Mouse (Mus musculus) heart, embryonic 16.5 days (tissue): ENCODE results near the gene Stpg2. TPM values are rescaled to one million over a fixed set of nuclear protein-coding genes. Genes with fewer than 3 reads are reported as not detected.

ENCODE experiments used
- ATAC-seq: fragments of 200-750 bp; cut with Nextera tagmentation; replicated peaks from 2 replicates; pipeline ENCODE4 v1.8.0; 2017; ENCODE audit warnings: moderate number of reproducible peaks; ENCODE audit not compliant: insufficient read depth, low FRiP score; ENCODE audit errors: extremely low read depth
- H3K27ac ChIP-seq: fragments of 300-500 bp; sonication (generic); 2 replicates; pipeline ENCODE4 v1.5.1; 2014; ENCODE audit warnings: mild to moderate bottlenecking, low read length, control low read depth, moderate library complexity
- H3K27me3 ChIP-seq: fragments of 300-500 bp; sonication (generic); 2 replicates; pipeline ENCODE4 v1.6.1; 2014; ENCODE audit warnings: low read length, mixed read lengths; ENCODE audit not compliant: control insufficient read depth, insufficient read depth
- H3K36me3 ChIP-seq: fragments of 300-500 bp; sonication (generic); 2 replicates; pipeline ENCODE4 v1.6.1; 2014; ENCODE audit not compliant: control insufficient read depth, insufficient read depth
- H3K4me1 ChIP-seq: fragments of 300-500 bp; sonication (generic); 2 replicates; pipeline ENCODE4 v1.6.1; 2014; ENCODE audit warnings: low read length, mixed read lengths; ENCODE audit not compliant: control insufficient read depth, insufficient read depth
- H3K4me2 ChIP-seq: fragments of 300-500 bp; sonication (generic); 2 replicates; pipeline ENCODE4 v1.6.1; 2014; ENCODE audit warnings: low read depth, mild to moderate bottlenecking, control low read depth, low read length
- H3K4me3 ChIP-seq: fragments of 300-500 bp; sonication (generic); 2 replicates; pipeline ENCODE4 v1.5.1; 2014; ENCODE audit warnings: mild to moderate bottlenecking, control low read depth, low read length
- H3K9ac ChIP-seq: fragments of 300-500 bp; sonication (generic); 2 replicates; pipeline ENCODE4 v1.6.1; 2014; ENCODE audit warnings: low read length, control low read depth
- H3K9me3 ChIP-seq: fragments of 300-500 bp; sonication (generic); replicated peaks from 2 replicates; pipeline ENCODE4 v1.6.1; 2016; ENCODE audit warnings: low read length; ENCODE audit not compliant: control insufficient read depth
- WGBS: fragments of 180-500 bp; shearing (Covaris S2); extraction: QIAGEN DNeasy Blood & Tissue Kit; methylation state at CpG from one replicate; pipeline ENCODE4 v1.1.7; 2014; 5-methylcytosine and 5-hydroxymethylcytosine counted together
- polyA plus RNA-seq: library from polyadenylated mRNA; unstranded; fragments of >200 nt; fragmentation: Nextera tagmentation; extraction: Ambion mirVana; gene quantifications from 2 replicates; pipeline ENCODE4 v1.2.1, GENCODE M21; 2015

Stpg2 gene
- polyA plus RNA-seq, 1 experiment from 2014 or later = 0.09 TPM

DNA sequence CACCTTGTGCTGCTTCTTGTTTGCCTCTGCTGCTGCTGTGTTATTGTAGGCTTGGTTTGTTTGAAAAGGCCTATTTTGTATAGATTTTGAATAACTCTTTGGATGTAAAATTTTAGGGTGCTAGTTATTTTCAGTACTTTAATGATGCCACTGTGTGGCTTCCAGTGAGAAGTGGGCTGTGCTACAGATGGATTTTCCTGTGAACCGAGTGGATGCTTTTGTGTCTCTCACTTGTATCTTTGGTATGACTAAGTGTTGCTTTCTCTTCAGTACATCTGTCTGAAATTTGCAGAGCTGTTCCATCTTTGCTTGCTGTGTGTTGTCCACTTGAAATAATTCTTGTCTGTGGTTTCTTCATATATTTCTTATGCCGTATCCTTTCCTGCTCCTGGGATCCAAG is 106.2 kb downstream of the Stpg2 start:
- 93% methylated on average over 2 of the region's 2 CpGs for WGBS
- ATAC-seq = no peak
- Histone ChIP-seq H3K27ac (no peak overlapping the region), H3K4me3 (no peak overlapping the region), H3K4me2 (no peak overlapping the region), H3K9ac (no peak overlapping the region), H3K27me3 (no peaks in the 10 kb centered on the region), H3K36me3 (no peaks in the 10 kb centered on the region), H3K4me1 (no peaks in the 10 kb centered on the region), H3K9me3 (no peaks in the 10 kb centered on the region)

DNA sequence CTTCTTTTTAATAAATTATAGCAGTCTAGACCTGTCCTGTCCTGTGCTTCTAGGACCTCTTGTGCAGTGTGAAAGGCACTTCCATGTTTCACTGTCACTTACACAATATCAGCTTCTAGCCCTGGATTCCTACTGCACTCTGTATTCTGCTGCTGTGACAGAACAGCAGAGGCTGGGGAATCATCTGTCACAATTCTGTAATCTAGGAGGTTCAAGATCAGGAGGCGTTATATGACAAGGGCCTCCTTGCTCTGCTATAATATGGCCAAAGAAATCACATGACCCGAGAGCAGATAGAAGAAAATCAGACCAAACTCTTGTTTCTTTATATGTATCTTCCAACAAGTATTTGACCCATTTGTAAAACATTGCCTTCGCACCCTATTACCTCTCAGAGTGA is 175.0 kb downstream of the Stpg2 start:
- H3K27ac ChIP-seq = no peak overlapping the region
- no peak for ATAC-seq
- no peaks in the 10 kb centered on the region for H3K36me3 ChIP-seq
- H3K27me3 ChIP-seq = no peaks in the 10 kb centered on the region
- no peak overlapping the region for H3K9ac ChIP-seq
- no peak overlapping the region for H3K4me3 ChIP-seq
- no peak overlapping the region for H3K4me2 ChIP-seq
- H3K4me1 ChIP-seq = no peaks in the 10 kb centered on the region
- WGBS = 69% methylated on average over 3 of the region's 3 CpGs
- no peaks in the 10 kb centered on the region for H3K9me3 ChIP-seq

- WGBS = 64% methylated on average over 9 of the region's 9 CpGs
- Histone ChIP-seq H3K4me1 (no peaks in the 10 kb centered on the region), H3K4me2 (no peak overlapping the region), H3K36me3 (no peaks in the 10 kb centered on the region), H3K4me3 (no peak overlapping the region), H3K9ac (no peak overlapping the region), H3K27me3 (no peaks in the 10 kb centered on the region), H3K27ac (no peak overlapping the region), H3K9me3 (0 out of 2 replicates have a peak, but pooled peaks cover 3% of the 10 kb centered on the region)
- ATAC-seq = no peak
Observed at GRCm38 (mm10) chr3:139397077-139397865, 191.8 kb downstream of the Stpg2 start.

DNA sequence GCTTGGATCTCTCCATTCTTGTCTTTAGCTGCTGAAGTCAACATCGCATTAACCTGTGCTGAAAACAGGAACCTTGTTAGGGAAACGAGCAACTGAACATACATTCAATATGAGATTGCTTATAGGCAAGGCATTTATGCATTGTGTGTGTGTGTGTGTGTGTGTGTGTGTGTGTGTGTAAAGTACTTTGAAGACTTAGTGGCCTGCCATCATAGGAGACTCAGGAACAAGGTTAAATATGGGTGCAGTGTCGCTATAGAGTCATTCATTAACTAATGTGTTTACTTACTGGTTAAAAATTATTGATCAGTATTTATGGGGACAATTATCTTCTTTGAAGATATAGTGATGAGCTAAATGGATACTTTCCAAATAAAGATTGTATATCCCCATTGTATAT is 199.2 kb downstream of the Stpg2 start:
- no peak for ATAC-seq

DNA sequence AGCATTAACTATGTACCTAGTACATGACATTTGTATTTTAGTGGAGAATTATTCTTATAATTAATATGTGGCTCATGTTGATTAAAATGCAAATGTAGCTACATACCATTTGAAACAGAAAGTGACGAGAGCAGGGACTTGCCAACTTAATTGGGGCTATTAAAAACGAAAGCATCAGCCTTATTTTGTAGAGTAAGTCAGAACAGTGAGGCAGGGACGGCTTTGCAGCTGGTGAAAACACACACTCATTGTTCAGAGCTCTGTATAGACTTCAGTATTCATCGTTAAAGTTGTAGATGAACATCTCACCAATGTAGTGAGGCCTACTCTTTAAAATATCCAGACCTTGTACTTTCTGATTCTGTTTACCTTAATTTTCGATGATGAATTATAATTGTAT is 213.6 kb downstream of the Stpg2 start:
- H3K27me3 ChIP-seq = no peaks in the 10 kb centered on the region
- H3K27ac ChIP-seq = no peak overlapping the region
- H3K9ac ChIP-seq = no peak overlapping the region
- H3K4me1 ChIP-seq = no peaks in the 10 kb centered on the region
- no peaks in the 10 kb centered on the region for H3K9me3 ChIP-seq
- no peak for ATAC-seq
- no peak overlapping the region for H3K4me3 ChIP-seq
- no peaks in the 10 kb centered on the region for H3K36me3 ChIP-seq
- 75% methylated on average over 5 of the region's 5 CpGs for WGBS
- no peak overlapping the region for H3K4me2 ChIP-seq

More for the DNA sequence above, 199.2 kb downstream of the Stpg2 start:
- Histone ChIP-seq H3K4me1 (no peaks in the 10 kb centered on the region), H3K9me3 (no peaks in the 10 kb centered on the region), H3K9ac (no peak overlapping the region), H3K4me2 (no peak overlapping the region), H3K27me3 (no peaks in the 10 kb centered on the region), H3K36me3 (no peaks in the 10 kb centered on the region), H3K4me3 (no peak overlapping the region), H3K27ac (no peak overlapping the region)
- 87% methylated on average over 3 of the region's 3 CpGs for WGBS

DNA sequence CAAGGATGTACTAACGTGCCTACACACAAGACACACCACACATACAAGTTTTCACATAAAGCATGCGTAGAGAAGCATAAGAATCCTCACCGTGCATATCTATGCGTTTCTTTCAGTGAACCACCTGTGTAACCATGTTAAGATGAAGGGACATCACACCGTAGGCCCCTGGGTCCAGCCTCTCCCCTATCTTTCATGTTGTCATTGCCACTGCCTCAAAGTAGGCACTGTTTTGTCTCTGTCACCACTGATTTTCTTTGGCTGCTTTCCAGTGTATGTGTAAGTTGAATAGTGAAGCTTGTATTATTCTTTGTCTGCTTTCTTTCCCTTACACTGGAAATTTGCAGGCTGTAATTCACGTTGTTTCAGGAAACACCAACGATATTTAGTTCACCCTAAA is 236.7 kb downstream of the Stpg2 start:
- Histone ChIP-seq H3K36me3 (no peaks in the 10 kb centered on the region), H3K27ac (peak overlapping the region; percentile 39; the same call in 1 of the 2 replicates), H3K4me2 (no peak overlapping the region), H3K9ac (no peak overlapping the region), H3K27me3 (no peaks in the 10 kb centered on the region), H3K4me1 (0 out of 2 replicates have a peak, but pooled peaks cover 3% of the 10 kb centered on the region), H3K4me3 (no peak overlapping the region), H3K9me3 (no peaks in the 10 kb centered on the region)
- WGBS = 24% methylated on average over 7 of the region's 7 CpGs
- ATAC-seq = peak; percentile 67; the same call in 1 of the 2 replicates

DNA sequence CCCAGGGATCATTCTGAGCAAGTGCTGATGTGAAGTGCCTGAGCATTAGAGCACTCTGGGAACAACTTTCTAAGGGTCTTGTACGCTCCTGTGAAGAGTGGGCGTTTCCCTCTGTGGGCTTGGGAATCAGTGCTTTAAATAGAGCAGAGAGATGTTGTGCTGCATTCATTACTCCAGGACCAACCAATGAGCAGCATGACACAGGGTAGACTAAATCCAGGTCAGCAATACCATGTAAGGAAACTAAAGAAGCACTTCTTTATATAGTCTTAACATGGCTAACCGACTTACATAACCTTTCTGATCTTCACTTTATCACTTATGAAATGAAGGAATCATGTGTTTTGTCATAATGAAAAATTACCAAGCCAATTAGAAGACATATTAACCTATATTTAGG is 290.4 kb downstream of the Stpg2 start:
- H3K27ac ChIP-seq = no peak overlapping the region
- no peaks in the 10 kb centered on the region for H3K27me3 ChIP-seq
- H3K4me1 ChIP-seq = no peaks in the 10 kb centered on the region
- ATAC-seq = no peak; the same call in 1 of the 2 replicates
- H3K9ac ChIP-seq = no peak overlapping the region
- H3K36me3 ChIP-seq = no peaks in the 10 kb centered on the region
- WGBS = 38% methylated on average over 3 of the region's 3 CpGs
- no peaks in the 10 kb centered on the region for H3K9me3 ChIP-seq
- no peak overlapping the region for H3K4me2 ChIP-seq
- no peak overlapping the region for H3K4me3 ChIP-seq

DNA sequence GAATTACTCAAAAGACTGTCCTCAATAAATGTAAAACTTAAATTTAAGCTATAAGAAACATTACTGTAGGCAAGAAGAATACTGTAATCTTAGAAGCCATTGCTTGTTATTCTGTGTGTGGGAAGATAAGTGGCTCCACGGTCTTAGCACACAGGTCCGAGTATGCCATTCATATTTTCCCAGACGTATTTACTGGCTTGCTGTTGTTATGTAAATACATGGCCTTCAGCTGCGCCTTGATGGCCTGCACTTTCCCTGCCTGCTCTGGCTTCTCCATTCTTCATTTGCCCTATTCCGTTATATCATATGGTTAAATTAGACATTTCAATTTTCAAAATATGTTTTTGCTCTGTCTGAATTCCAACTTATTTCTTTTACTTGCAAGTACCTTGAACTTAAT is 296.7 kb downstream of the Stpg2 start:
- H3K4me3 ChIP-seq = no peak overlapping the region
- no peaks in the 10 kb centered on the region for H3K36me3 ChIP-seq
- H3K27ac ChIP-seq = no peak overlapping the region
- no peak overlapping the region for H3K9ac ChIP-seq
- no peak for ATAC-seq
- no peaks in the 10 kb centered on the region for H3K9me3 ChIP-seq
- no peaks in the 10 kb centered on the region for H3K4me1 ChIP-seq
- H3K27me3 ChIP-seq = no peaks in the 10 kb centered on the region
- H3K4me2 ChIP-seq = no peak overlapping the region
- WGBS = 75% methylated on average over 5 of the region's 5 CpGs

DNA sequence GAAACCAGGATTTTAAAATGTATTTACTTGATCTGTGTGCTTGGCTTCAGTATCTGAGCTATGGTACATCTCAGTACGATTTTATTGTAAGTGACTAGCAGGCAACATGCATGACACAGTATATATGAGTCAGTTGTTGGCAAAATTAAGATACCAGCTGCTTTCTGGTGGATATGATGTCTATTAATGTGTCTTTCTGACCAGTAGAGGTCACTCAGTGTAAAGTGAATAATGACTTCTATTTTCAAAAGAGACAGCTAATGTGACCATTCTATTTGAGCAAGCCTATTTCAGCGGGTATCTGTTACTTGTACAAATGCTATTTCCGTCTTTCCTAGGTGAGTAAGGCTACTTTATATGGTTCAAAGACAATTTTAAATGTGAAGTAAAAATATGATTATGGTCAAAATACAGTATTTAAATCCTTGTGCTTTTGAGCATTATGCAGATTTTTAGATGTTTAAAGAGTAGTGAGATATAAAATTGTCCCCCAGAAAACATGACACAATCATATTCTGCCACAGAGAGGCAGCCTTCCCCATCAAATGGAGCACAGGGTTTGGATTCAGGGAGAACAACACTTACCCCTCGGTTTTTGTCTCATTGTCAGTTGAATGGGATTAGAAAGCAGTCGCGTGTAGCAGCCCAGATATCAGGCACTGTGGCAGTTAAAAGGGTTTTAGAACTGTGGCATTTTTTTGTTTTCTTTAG is 303.9 kb downstream of the Stpg2 start:
- Histone ChIP-seq H3K36me3 (no peaks in the 10 kb centered on the region), H3K27me3 (no peaks in the 10 kb centered on the region), H3K4me2 (no peak overlapping the region), H3K9me3 (no peaks in the 10 kb centered on the region), H3K9ac (no peak overlapping the region), H3K4me3 (no peak overlapping the region), H3K4me1 (no peaks in the 10 kb centered on the region), H3K27ac (no peak overlapping the region)
- 0 out of 2 replicates have a peak, but pooled peaks have one; percentile 37 for ATAC-seq
- WGBS = 53% methylated on average over 6 of the region's 6 CpGs
